Mouse (Mus musculus) natural killer cell, adult 2 months (primary cell): Measurements from ENCODE around the gene Ercc2.

Experiments used
- DNase-seq, 2 experiments: peaks; one replicate each; pipeline ENCODE4 v3.0.0; 2022; ENCODE audit warnings: low spot score in 2 of 2

The Ercc2 gene

GRCm38 (mm10) chr7:19359892-19360641, 21.7 kb upstream of the Ercc2 start:
- DNase-seq: peak in 1 of 2 experiments; percentile 53

GRCm38 (mm10) chr7:19360944-19361343, 20.9 kb upstream of the Ercc2 start:
- DNase-seq: peak; percentile 19 to 41

GRCm38 (mm10) chr7:19361720-19362119, 20.1 kb upstream of the Ercc2 start:
- DNase-seq: peak; percentile 71 to 85

- no peak for DNase-seq
Measured at GRCm38 (mm10) chr7:19362276-19362675, 19.5 kb upstream of the Ercc2 start.

GRCm38 (mm10) chr7:19363881-19364280, 17.9 kb upstream of the Ercc2 start:
- peak; percentile 42 to 68 for DNase-seq

- no peak for DNase-seq
Measured at GRCm38 (mm10) chr7:19365376-19365775, 16.4 kb upstream of the Ercc2 start.

GRCm38 (mm10) chr7:19368380-19368779, 13.4 kb upstream of the Ercc2 start:
- DNase-seq: no peak

- DNase-seq: peak; percentile 39 to 67
Measured at GRCm38 (mm10) chr7:19369823-19370425, 11.9 kb upstream of the Ercc2 start.

- DNase-seq: no peak
Measured at GRCm38 (mm10) chr7:19373367-19373766, 8.4 kb upstream of the Ercc2 start.

- DNase-seq: no peak
Measured at GRCm38 (mm10) chr7:19375368-19375767, 6.4 kb upstream of the Ercc2 start.

- no peak for DNase-seq
Measured at GRCm38 (mm10) chr7:19376019-19376418, 5.8 kb upstream of the Ercc2 start.

- no peak for DNase-seq
Measured at GRCm38 (mm10) chr7:19378049-19378448, 3.8 kb upstream of the Ercc2 start.

- no peak for DNase-seq
Measured at GRCm38 (mm10) chr7:19382166-19382541, 344 bp downstream of the Ercc2 start.

GRCm38 (mm10) chr7:19383708-19384107, 1.9 kb downstream of the Ercc2 start:
- no peak for DNase-seq

- no peak for DNase-seq
Measured at GRCm38 (mm10) chr7:19388699-19389413, 7.0 kb downstream of the Ercc2 start.

- DNase-seq: no peak
Measured at GRCm38 (mm10) chr7:19394484-19394883, 12.7 kb downstream of the Ercc2 start.

GRCm38 (mm10) chr7:19399496-19400280, 17.9 kb downstream of the Ercc2 start:
- DNase-seq: peak; percentile 38 to 45

- DNase-seq: no peak
Measured at GRCm38 (mm10) chr7:19400946-19401345, 19.1 kb downstream of the Ercc2 start.

- DNase-seq: no peak
Measured at GRCm38 (mm10) chr7:19402535-19403112, 20.8 kb downstream of the Ercc2 start.

GRCm38 (mm10) chr7:19403731-19404296, 22.0 kb downstream of the Ercc2 start, which contains the start of gene Klc3:
Klc3 (minus strand) TSS chr7:19404104.
- peak; percentile 28 to 73 for DNase-seq

- DNase-seq: no peak
Measured at GRCm38 (mm10) chr7:19404476-19404875, 22.7 kb downstream of the Ercc2 start, which contains the start of gene Ckm. Ckm (plus strand) TSS chr7:19404776.
